Mouse (Mus musculus) central nervous system, embryonic 18 days (tissue): ENCODE results near the gene Hyls1. TPM values are rescaled to one million over a fixed set of nuclear protein-coding genes. Genes with fewer than 3 reads are reported as not detected.

Experiments
- polyA plus RNA-seq: library from polyadenylated mRNA; depleted of rRNA; stranded (reverse); fragments of >200 nt; gene quantifications from 2 replicates; pipeline ENCODE4 v1.2.3, GENCODE M21; 2012; rRNA removed

Hyls1 gene
- polyA plus RNA-seq, result 12.1 and 12.5 TPM in 2 replicates

GRCm38 (mm10) chr9:35569571-35570534 is at the start of gene Hyls1, which contains the start of gene Pate2:
Hyls1 (minus strand) TSS chr9:35570398.
Pate2 (plus strand) TSS chr9:35570284.

GRCm38 (mm10) chr9:35611841-35612240 is 41.6 kb upstream of the Hyls1 start, which contains the start of gene Pate4:
Pate4 (minus strand) TSS chr9:35611941.

GRCm38 (mm10) chr9:35558257-35559008 is 11.8 kb downstream of the Hyls1 start, which contains the start of the genes Ddx25 and Pus3:
Ddx25 (minus strand) TSS chr9:35558528.
Pus3 (plus strand) TSS chr9:35558595.

GRCm38 (mm10) chr9:35518169-35518568 is 52.0 kb downstream of the Hyls1 start, which contains the start of gene Gm1113:
Gm1113 (minus strand) TSS chr9:35518269.

Other genes with a start within 250 kb of the Hyls1 start
- 11.3 and 11.8 TPM in 2 replicates for gene Cdon, start 149.3 kb downstream of the Hyls1 start, polyA plus RNA-seq
- gene Gm1113, start 52.1 kb downstream of the Hyls1 start, polyA plus RNA-seq, result not detected in 2 replicates
- 16.9 and 17.4 TPM in 2 replicates for gene Ddx25, start 11.9 kb downstream of the Hyls1 start, polyA plus RNA-seq
- gene Pus3, start 11.8 kb downstream of the Hyls1 start, polyA plus RNA-seq, result 15.5 and 17.2 TPM in 2 replicates
- 1.4 TPM in 2 replicates for gene Pate2, start 114 bp downstream of the Hyls1 start, polyA plus RNA-seq
- not detected in 2 replicates for gene Pate4, start 41.5 kb upstream of the Hyls1 start, polyA plus RNA-seq
- not detected in 2 replicates for gene Pate3, start 77.8 kb upstream of the Hyls1 start, polyA plus RNA-seq
- gene Pate1, start 117.0 kb upstream of the Hyls1 start, polyA plus RNA-seq, result not detected in 2 replicates
- not detected in 2 replicates for gene Gm17677, start 170.7 kb upstream of the Hyls1 start, polyA plus RNA-seq
- gene Gm17727, start 207.7 kb upstream of the Hyls1 start, polyA plus RNA-seq, result not detected in 2 replicates
- gene Gm27235, start 219.7 kb upstream of the Hyls1 start, polyA plus RNA-seq, result not detected in 2 replicates
- not detected in 2 replicates for gene D730048I06Rik, start 219.7 kb upstream of the Hyls1 start, polyA plus RNA-seq